8 mouse cellular contexts compared by ENCODE assay signal in genomic region chr8:85699051-85699450, GRCm38 (mm10). TPM values are rescaled to one million over a fixed set of nuclear protein-coding genes. Genes with fewer than 3 reads are reported as not detected.
DNase-seq lines count a peak whose midpoint lies in the region; ATAC-seq lines count a peak whose summit lies in the region.

No protein-coding gene starts in this region.

- ATAC-seq in activated CD4-positive, CD25-positive, alpha-beta regulatory T cell, adult 4 months: peak; percentile 71
- peak; percentile 32 for ATAC-seq in hindbrain, embryonic 16.5 days

- H3K4me3 ChIP-seq in hindbrain, embryonic 16.5 days (ENCODE audit: low read length): peak overlapping the region; percentile 42

- peak overlapping the region; percentile 35 for H3K9ac ChIP-seq in hindbrain, embryonic 16.5 days (ENCODE audit: low read depth, low read length)

- H3K27ac ChIP-seq in hindbrain, embryonic 16.5 days (ENCODE audit: low read depth, low read length): no peak overlapping the region

- no peaks in the 10 kb centered on the region for H3K9me3 ChIP-seq in hindbrain, embryonic 16.5 days (ENCODE audit: control insufficient read depth, low read length)

- under 1% methylated on average over 6 of the region's 6 CpGs for WGBS in hindbrain, embryonic 16.5 days

- peak; percentile 77 to 78 for DNase-seq in cerebellum, postnatal 36 days
- peak; percentile 68 for DNase-seq in gastrocnemius, adult 18-20 months (ENCODE audit: low spot score)
- peak; percentile 68 to 71 for DNase-seq in layer of hippocampus, postnatal 36 days
- DNase-seq in lung, postnatal 4 days: peak; percentile 69 to 76
- DNase-seq in right cerebral cortex, adult 18-20 months: peak; percentile 77
- peak; percentile 67 for DNase-seq in urinary bladder, postnatal 14 days (ENCODE audit: low spot score)

- peak overlapping the region; percentile 62 for H3K4me2 ChIP-seq in hindbrain, embryonic 16.5 days (ENCODE audit: low read length)

- no peaks in the 10 kb centered on the region for H3K27me3 ChIP-seq in hindbrain, embryonic 16.5 days (replicated peaks; ENCODE audit: control insufficient read depth, insufficient read depth, low read length)

- H3K4me1 ChIP-seq in hindbrain, embryonic 16.5 days (ENCODE audit: control insufficient read depth, insufficient read depth, low read depth, low read length): no peaks in the 10 kb centered on the region

- no peaks in the 10 kb centered on the region for H3K36me3 ChIP-seq in hindbrain, embryonic 16.5 days (ENCODE audit: control insufficient read depth, insufficient read depth, low read length)

RNA-seq across cellular contexts. Expression of gene Neto2, which starts 1.7 kb away (rescaled TPM):
- under 1 TPM; 0.08 to 0.48 TPM for polyA plus RNA-seq in activated CD4-positive, CD25-positive, alpha-beta regulatory T cell, adult 4 months (2017; shearing (Covaris generic))
- total RNA-seq in gastrocnemius, adult 18-20 months (2021): 1 to 10 TPM; 1.8 to 3.1 TPM
- 52.4 and 57.7 TPM in 2 replicates for polyA plus RNA-seq in hindbrain, embryonic 16.5 days (2015; fragmentation: Nextera tagmentation; extraction: Ambion mirVana)
- total RNA-seq in layer of hippocampus, postnatal 36 days (2021): 10 to 100 TPM; 42.4 to 47.9 TPM

Comparison
In these comparisons a context has a peak if more than half of its experiments do, and no peak if none do; other contexts are left out.
1. RNA of gene Neto2, which starts 1.7 kb away (total RNA-seq): 42.4 to 47.9 TPM in layer of hippocampus, postnatal 36 days; 1.8 to 3.1 TPM in gastrocnemius, adult 18-20 months; every median in the first group is over 10 times any median in the second.
2. Peak in every context shown above with its lines, with median percentiles within 50 percentile points of each other: DNase-seq.